Mouse (Mus musculus) lung, postnatal 36 days (tissue): ENCODE measurements around the gene Sh3d21.
"Not testable (repeated sequence)": the region's sequence is repeated elsewhere in the genome, so short reads cannot be mapped to it uniquely, and the experiment has no call there.

ENCODE experiments used
- DNase-seq: peaks from one replicate; pipeline ENCODE4 v3.0.0; 2022; ENCODE audit warnings: mixed read lengths

The Sh3d21 gene

DNA sequence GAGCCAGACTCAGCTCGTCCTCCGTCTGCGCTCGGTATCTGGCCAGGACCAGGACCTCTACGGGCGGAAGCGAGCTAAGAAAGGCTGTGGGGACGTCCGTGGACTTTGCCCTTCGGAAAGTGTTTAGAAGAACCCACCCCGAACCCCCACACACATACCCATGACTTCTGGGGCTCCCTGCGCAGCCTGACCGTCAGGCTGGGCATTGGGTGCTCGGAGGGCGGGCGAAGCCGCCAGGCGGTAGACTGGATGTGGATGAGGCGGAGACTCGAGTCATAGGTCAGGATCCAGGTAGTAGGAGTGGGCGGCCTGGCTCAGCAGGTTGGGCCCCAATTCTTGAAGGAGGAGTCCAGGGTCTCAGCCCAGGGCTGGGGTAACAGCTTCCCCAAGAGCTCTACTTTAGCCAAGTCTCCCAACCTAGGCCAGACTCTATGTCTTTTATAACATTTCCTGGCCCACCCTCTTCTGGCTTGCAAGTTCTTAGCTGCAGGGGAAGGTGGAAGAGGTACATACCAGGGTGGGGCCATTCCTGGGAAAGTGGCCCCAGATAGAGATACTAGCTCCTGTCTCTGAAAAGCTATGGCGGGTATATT is at the start of gene Sh3d21:
TSS of gene Sh3d21 (minus strand) at position 425 of the 593 bp plus-strand sequence.
- DNase-seq = peak; percentile 53

DNA sequence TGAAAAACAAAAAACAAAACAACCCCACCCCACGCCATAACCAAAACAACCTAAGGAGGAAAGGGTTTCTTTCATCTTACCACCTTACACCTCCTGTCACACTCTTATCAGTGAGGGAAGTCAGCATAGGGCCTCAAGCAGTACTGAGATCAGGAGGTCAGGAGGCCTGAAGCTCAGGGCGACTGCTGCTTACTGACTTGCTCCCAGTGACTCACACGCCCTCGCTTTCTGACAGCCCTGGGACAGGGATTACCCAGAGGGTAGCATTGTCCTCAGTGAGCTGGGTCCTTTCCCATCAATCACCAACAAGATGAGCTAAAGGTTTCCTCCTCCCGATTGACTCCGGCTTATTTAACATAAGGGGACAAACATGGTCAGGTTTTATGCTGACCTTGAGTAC is 43.8 kb upstream of the Sh3d21 start:
- no peak for DNase-seq

DNA sequence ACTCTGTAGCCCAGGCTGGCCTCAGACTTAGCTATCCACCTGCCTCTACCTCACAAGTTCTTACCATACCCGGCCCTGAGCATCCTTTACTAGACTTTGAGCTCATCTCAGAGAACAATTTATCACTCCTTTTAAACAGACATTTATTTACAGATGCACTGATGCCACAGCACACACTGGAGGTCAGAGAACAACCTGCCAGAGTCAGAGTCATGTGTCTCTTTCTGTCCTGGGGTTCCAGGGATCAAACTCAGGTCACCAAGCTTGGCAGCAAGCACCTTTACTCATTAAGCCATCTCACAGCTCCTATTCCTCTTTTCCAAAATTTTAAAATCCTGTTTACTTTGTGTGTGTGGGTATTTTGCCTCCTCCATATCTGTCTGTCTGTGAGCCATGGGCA is 42.1 kb upstream of the Sh3d21 start:
- no peak for DNase-seq

- DNase-seq = no peak
Measured at GRCm38 (mm10) chr4:126204661-126205230, 41.5 kb upstream of the Sh3d21 start.

DNA sequence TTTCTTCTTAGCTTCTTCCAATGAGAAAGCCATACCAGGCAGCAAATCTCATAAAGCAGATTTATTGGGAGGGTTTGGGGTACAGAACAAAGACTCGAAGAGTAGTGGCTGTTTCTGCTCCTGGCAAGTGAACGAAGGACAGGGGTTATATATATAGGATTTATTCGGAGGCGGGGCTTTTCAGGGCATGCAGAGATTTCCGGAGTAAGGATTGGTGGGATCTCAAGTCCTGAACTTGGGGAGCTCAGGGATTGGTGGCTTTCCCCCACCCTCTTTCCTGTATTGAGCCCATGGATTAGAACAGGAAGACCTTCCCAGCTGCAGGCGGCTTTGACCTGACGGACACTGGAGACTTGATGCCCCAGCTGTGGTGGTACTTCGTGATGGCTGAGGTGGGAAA is 40.7 kb upstream of the Sh3d21 start:
- no peak for DNase-seq

GRCm38 (mm10) chr4:126203336-126203895 is 40.1 kb upstream of the Sh3d21 start:
- DNase-seq = no peak

DNA sequence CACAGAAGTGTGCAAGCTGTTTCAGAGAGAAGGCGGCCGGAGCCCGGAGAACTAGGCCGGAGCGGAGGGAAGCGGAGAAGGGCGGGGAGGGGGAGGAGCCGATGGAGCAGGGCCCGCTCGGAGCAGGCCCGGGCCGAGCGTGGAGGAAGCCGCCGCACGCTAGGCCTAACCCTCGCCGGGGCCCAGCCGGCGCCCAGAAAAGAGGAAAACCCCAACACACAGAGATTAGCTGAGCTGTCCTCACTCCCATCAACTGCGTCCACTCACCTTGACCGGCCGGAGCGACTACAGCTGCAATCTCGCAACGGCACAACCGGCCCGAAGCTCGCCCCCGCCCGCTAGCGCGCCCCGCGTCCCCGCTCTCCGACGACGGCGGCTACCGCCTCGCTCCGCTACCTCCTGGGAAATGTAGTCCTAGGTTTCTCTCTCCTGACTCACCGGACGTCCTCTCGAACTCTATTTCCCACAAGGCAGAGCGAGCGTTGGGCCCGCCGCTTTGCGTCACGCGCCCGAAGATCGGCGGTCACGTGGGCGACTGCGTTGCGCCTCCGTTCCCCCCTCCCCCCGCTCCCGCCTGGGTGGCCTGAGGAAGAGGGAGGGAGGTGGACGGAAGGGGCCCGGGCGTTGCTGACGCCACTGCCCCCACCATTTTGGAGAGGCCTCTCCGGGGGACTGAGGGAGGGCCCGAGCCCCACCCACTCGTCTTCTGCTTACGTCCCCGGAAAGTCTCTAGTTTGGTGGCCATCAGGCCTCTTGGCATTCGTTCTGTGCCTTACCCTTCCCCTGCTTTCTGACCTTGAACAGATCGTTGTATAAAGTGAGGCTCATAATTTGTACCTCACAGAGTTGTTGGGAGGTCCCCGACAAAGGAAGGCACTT is 39.3 kb upstream of the Sh3d21 start, which contains the start of gene Thrap3:
TSS of gene Thrap3 (minus strand) at position 458 of the 879 bp plus-strand sequence.
- peak; percentile 99 for DNase-seq

DNA sequence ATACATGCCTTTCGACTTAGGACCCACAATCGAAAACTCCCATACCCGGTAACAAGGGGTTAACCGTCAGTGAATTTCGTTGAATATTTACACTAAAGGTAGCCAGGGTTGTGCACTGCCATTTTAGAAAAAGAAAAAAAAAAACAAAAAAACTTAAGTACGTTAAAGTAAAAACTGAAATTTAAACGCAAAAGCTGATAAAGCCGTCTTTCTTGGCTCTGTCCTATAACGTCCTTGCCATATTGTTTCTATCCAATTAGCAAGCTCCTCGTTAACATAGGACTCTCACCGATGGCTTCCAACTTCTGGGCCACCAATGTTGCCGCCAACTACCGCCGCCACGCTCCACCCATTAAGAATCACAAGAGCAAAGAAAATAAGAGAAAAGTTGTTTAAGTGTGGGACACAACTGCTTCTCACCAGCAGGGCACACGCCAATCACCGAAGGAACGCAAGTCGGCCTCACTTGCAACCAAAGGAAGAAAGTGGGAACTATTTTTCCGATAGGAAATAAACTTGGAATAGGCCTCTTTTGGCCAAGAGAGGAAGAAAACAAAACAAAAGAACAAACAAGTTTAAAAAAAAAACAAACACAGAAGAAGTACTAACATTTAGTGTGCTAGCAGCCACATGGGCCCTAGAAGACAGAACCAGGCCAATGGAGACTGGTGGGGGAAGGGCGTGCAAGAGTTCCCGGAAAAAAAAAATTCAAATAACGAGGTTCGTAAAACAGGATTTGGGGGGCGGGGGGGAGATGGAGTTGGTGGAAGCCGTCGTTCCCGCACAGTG is 38.4 kb upstream of the Sh3d21 start:
- peak; percentile 63 for DNase-seq

GRCm38 (mm10) chr4:126200656-126201055 is 37.4 kb upstream of the Sh3d21 start:
- DNase-seq = no peak

GRCm38 (mm10) chr4:126200036-126200435 is 36.7 kb upstream of the Sh3d21 start:
- DNase-seq = no peak

- DNase-seq = peak; percentile 34
Measured at GRCm38 (mm10) chr4:126199556-126199955, 36.3 kb upstream of the Sh3d21 start.

DNA sequence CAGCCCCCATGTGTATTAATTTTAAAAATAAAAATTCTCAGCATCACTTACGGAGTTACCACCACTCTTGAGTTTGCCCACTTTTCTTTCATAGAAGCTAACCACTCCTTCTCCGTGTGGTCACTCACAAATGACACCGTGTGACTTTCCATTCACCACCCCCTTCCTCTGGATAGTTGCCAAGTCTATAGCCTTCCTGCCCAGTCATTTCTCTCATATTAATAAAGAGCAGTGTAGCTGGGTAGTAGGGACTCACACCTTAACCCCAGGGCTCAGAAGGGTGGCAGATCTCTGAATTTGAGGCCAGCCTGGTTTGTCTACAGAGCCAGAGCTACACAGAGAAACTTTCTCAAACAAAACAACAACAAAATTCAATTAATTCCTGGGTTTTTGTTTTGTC is 34.2 kb upstream of the Sh3d21 start:
- peak; percentile 75 for DNase-seq

GRCm38 (mm10) chr4:126194916-126195315 is 31.6 kb upstream of the Sh3d21 start:
- DNase-seq = no peak

GRCm38 (mm10) chr4:126194216-126194615 is 30.9 kb upstream of the Sh3d21 start:
- DNase-seq = no peak

DNA sequence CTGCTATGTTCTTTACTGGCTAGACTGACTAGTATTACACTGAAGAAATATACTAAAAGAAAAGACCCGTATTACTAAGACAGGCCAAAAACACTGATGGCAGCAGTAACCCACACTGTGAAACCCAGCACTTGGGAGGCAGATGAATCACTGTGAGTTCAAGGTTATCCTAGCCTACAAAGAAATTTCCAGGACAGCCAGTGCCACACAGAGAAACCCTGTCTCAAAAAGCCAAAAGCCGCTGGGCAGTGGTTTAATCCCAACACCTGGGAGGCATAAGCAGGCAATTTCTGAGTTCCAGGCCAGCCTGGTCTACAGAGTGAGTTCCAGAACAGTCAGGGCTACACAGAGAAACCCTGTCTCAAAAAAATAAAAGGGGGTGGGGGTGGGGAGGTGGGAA is 27.3 kb upstream of the Sh3d21 start:
- no peak for DNase-seq

- DNase-seq = no peak
Measured at GRCm38 (mm10) chr4:126187096-126187495, 23.8 kb upstream of the Sh3d21 start.

GRCm38 (mm10) chr4:126183034-126183433 is 19.7 kb upstream of the Sh3d21 start:
- no peak for DNase-seq

GRCm38 (mm10) chr4:126181170-126181957 is 18.1 kb upstream of the Sh3d21 start:
- DNase-seq = peak; percentile 84

DNA sequence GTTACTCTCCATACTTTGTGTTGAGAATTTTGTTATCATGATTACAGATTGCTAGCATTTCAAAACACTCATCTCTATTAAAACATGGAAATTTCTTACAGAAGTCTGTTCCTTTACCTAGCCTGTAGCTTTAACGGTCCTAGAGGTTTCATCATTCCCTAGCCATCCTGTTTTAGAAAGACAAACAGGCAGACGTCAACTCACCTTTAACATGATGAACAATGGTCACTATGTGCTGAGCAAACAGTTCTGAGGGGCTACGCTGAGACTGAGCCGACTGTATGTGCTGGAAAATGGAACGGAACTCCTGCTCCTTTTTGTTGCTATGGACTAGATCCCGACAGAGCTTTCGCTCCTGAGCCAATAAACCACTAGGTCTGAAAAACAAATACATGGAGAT is 12.7 kb upstream of the Sh3d21 start:
- DNase-seq = not testable (repeated sequence)

DNA sequence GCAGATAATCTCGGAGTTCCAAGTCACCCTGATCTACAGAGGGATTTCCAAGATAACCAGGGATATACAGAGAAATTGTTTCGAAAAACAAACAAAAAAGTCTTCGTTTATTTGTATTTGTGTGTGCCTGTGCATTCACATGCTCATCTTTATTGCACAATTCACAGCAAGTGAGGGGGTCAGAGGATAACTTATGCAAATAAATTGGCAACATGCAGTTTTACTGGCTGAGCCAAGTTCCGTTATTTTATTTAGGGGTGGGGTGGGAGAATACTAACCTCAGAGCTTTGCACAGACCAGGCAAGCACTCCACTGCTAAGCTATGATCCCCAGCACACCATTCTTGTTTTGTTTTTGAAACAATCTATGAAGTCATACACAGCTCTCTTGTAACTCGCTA is 10.5 kb upstream of the Sh3d21 start:
- no peak for DNase-seq

- not testable (repeated sequence) for DNase-seq
Measured at GRCm38 (mm10) chr4:126170737-126171136, 7.4 kb upstream of the Sh3d21 start.

DNA sequence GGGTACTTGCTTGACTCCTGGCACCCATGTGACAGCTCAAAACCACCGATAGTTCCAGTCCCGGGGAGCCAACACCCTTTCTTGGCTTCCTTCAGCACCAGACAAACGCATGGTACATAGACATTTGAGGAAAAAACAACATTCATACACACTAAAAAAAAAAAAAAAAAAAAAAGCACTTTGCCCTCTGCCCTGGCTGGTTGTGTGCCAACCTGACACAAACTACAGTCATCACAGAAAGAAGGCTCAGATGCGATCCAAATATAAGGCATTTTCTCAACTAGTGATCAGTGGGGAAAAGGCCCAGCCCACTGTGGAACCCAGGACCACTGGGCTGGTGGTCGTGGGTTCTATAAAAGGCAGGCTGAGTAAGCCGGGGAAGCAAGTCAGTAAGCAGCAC is 5.6 kb upstream of the Sh3d21 start:
- peak; percentile 30 for DNase-seq
